Mouse (Mus musculus): ENCODE results near the gene Rbms3.

DNA sequence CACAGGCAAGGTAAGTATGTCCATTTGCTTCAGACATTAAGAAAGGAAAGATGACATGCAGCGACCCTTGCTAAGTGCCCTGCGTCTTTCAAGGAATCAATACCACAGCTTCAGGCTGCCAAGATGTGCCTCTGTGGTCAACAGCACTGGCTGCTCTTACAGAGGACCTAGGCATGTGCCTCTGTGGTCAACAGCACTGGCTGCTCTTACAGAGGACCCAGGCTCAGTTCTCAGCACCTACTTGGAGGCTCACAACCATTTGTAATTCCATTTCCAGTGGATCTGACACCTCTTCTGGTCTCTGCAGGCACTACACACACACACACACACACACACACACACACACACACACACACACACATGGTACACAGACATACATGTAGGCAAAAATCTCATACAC, 545.2 kb downstream of the Rbms3 start:
- TF ChIP-seq CTCF (IDR thresholded peaks at IDR 0.05; ENCODE audit: borderline replicate concordance, extremely low read depth, insufficient read depth, insufficient read length) (no peak), POLR2A (IDR thresholded peaks at IDR 0.05; ENCODE audit: borderline replicate concordance, extremely low read depth, insufficient read depth, insufficient read length, poor library complexity, severe bottlenecking) (no peak)

All from brain, embryonic 14.5 days (tissue).